Mouse (Mus musculus): ENCODE measurements around the gene Nup50. TPM values are rescaled to one million over a fixed set of nuclear protein-coding genes. Genes with fewer than 3 reads are reported as not detected.

Gene Nup50
- total RNA-seq (2023), result 83.7 TPM

DNA sequence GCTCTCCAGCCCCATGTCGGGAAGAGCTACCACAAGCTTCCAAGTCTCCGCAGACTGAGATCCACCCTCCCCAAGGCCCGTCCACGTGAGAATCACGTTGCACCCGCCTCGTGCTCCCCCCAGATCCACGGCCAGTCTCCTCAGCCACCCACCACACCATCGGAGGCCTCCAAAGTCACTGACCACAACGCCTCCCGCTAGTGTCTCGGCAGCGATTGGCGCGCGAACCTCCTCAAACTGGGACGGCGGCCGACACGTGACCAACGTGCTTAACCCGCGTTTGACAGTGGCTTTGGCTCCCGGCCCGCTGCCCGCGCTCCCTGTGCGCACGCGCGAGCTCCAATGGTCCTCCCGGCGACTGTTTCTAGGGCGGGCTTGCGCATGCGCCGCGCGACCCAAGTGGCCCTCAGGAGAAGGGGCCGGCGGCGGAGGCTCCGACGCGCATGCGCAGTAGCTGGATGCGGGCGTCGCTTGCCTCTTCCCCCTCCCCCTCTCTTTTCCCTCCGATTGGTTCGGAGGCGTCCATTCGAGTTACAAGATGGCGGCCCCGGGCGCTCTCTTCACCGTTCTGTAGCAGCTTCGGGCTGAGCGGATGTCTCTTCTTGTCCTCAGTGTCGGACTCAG, at the start of gene Nup50:
TSS of gene Nup50 (plus strand) at position 528 of the 624 bp plus-strand sequence.

GRCm38 (mm10) chr15:84919938-84920337, 3.3 kb upstream of the Nup50 start, which contains the start of gene Gm29666:
Gene Gm29666 (minus strand): TSS chr15:84920038.

DNA sequence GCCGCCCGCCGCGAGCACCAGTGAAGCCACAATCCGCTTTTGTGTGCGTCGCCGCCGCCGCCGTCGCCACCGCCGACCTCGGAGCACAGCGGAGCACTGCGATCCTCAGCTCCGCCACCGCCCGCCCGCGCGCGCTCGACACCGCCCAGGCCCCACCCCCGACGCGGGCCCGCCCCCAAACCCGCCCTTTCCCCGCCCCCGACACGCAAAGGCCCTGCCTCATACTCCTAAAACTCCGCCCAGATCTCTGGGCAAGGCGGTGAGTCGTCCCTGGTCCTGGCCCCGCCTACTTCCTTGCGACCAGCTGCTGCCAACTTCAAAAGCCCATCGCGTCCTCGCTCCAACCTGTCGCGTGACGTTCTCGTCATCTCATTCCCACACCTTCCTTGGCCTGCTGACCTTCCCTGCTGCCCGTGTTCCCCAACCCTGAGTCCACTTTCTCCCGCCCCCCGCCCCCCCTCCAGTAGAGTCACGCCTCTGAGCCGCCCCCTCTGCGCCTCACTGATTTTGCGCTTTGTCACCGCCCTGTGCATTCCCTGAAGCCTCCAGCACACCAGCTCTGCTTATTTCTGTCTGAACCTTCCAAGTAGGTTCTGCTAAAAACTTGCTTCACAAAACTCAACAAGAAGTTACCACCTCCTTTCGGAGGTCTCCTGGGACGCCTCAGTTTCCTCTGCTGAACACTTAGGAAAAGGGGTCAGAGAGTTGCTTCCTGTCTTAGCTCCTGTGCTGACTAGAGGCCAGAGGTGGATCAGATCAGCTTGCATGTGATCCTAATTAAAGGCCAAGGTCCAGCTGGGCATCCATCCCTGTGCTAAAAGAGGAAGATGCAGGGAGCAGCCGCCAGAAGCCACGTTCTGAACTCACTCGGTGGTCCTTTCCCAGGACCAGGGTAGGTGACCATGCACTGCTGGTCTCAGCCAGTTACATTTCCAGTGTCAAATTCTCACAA, 64.9 kb downstream of the Nup50 start, which contains the start of gene 5031439G07Rik:
TSS of gene 5031439G07Rik (minus strand) at position 678 of the 952 bp plus-strand sequence.

Other genes starting within 250 kb of the Nup50 start
- gene Arhgap8, start 203.4 kb upstream of the Nup50 start, total RNA-seq (2023), result 0.38 TPM
- gene Phf21b, start 67.4 kb upstream of the Nup50 start, total RNA-seq (2023), result 6.0 TPM
- gene Gm29666, start 3.4 kb upstream of the Nup50 start, total RNA-seq (2023), result 0.38 TPM
- gene 5031439G07Rik, start 65.1 kb downstream of the Nup50 start, total RNA-seq (2023), result 28.0 TPM
- gene Upk3a, start 93.7 kb downstream of the Nup50 start, total RNA-seq (2023), result not detected
- gene Fam118a, start 105.5 kb downstream of the Nup50 start, total RNA-seq (2023), result 152 TPM
- gene Smc1b, start 208.6 kb downstream of the Nup50 start, total RNA-seq (2023), result not detected
- not detected for gene Ribc2, start 208.7 kb downstream of the Nup50 start, total RNA-seq (2023)